Mouse (Mus musculus) neutrophil, adult 5-6 weeks (primary cell): Measurements from ENCODE around the gene Adcyap1r1. TPM values are rescaled to one million over a fixed set of nuclear protein-coding genes. Genes with fewer than 3 reads are reported as not detected.

ENCODE experiments used
- ATAC-seq: fragments of 151-379, 151-347 bp; 2 replicates; pipeline ENCODE4 v1.8.0; 2017; ENCODE audit warnings: mild to moderate bottlenecking, moderate TSS enrichment; ENCODE audit not compliant: insufficient number of reproducible peaks, poor library complexity, low FRiP score, severe bottlenecking; ENCODE audit errors: extremely low read depth
- total RNA-seq: library from RNA; stranded (forward); fragments of 200-1000 nt; gene quantifications from 2 replicates; pipeline ENCODE4 v1.2.3, GENCODE M21; 2017

Adcyap1r1 gene
- total RNA-seq, 1 experiment from 2014 or later, result not detected

DNA sequence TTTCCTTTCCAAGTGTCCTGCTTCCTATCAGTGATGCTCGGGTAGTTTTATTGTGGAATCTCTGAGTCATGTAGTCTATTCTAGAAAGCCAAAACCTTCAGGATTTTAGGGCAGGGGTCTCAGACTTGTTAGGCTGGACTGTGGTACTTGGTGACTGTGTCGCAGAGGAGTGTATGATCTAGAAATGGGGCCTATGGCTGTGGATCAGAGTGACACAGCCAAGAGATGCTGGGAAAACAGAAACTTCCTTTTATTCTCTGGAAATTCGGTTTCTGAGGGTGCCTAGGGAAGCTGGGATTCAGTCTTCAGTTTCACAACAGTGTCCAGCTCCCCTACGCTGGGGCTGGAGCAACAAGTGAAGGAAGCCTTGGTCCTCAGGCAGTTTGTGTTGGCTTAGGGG, 7.1 kb upstream of the Adcyap1r1 start:
- ATAC-seq, result no peak

DNA sequence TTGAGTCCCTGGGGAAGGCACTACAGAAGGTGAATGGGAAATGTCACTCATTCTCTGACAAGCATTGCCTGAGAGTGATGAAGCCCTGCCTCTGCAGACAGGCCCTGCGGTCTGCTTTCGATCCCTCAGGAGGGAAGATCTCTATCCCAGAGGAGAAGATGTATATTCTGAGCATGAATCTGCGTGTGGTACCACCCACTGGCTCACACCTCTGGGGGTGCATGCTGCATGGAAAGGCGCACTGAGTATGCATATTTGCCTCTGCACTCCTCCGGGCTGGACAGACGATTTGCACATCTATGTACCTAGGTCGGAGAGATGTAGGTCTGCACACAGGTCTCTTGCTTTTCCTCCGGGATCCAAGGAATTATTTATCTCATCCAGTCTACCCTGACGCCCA, 3.6 kb upstream of the Adcyap1r1 start:
- ATAC-seq, result no peak

DNA sequence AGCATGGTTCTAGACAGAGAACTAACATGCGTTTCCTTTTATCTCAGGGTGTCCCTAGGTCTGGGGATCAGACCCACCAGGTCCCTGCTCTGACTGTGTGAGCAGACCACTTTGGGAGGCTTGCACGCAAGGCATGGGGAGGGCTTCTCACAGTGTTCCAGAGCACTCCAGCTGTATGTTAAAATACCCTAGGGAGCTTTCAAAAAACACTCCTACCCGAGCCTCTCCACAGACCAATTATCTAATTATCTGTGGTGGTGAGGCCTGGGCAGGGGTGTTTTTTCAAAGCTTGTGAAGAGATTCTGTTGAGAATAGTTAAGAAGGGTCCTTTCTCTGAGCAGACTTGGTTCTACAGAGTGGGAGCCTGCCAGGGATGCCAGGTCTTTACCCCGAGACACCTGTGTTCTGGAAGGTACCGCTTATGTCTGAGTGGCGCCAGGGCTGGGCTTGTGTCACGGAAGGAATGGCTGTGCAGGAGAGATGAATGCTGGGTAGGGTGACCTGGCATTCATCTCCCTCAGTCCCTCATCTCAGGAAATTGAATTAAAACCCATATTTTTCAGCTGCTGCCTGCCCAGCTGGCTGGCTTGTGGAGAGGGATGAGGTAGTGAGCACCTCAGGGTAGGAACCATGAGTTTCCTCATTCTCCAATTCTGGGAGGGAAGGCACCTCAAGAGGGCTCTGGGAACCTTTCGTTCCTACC, 2.7 kb upstream of the Adcyap1r1 start:
- no peak for ATAC-seq

DNA sequence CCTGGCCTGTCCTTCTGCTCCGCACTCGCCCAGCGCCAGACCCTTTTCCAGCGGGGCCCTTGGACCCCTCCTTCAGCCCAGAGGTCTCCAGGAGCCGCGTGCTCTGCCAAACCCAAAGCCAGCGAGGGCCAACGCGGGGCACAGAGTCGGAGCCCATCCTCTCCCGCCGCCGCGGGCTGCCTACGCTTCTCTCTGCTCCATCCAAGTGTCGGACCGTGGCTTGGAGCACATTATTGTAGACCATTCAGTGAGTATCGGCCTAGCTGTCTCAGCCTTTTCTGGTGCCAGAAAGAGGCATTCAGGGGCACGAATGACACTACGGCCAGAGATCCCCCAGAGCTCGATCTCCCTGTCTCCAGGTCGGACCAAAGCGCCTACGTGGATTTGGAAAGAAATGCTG, 603 bp downstream of the Adcyap1r1 start:
- no peak for ATAC-seq

DNA sequence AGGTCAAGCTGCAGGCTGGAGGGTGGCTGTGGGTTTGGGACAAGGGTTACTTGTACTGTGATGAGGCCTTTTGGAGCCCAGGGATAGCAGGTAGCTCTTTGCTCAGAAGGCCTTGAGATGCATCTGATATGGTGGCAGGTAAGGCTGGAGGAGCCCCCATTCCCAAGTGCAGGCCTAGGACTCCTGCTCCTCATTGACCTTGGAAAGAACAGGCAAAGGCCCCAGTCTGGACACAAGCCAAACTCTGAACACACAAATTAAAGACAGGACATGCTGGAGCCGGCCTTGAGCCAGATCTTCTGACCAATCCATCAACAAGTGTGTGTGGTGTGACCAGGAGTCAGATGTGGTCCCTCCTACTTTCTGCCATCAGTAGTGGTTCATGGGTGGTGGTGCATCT, 1.8 kb downstream of the Adcyap1r1 start:
- no peak for ATAC-seq

DNA sequence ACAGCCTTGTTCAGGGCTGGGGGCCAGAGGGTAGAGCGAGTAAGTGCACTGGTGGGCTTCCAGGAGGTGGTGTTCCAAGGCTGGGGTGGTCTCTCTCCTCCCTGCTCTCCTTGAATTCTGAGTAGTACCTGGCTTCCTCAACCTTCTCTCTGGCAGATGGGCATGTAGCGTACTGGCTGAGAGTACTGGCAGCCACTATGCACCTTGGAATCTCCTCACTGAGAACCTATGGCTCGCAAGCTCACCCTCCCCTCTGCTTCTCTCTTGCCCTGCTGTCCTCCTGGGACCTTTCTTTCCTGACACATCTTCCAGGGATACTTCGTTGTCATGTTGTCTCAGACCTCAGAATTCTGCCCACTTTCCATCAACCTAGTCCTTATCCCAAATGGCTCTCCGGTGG, 3.9 kb downstream of the Adcyap1r1 start:
- ATAC-seq, result no peak

DNA sequence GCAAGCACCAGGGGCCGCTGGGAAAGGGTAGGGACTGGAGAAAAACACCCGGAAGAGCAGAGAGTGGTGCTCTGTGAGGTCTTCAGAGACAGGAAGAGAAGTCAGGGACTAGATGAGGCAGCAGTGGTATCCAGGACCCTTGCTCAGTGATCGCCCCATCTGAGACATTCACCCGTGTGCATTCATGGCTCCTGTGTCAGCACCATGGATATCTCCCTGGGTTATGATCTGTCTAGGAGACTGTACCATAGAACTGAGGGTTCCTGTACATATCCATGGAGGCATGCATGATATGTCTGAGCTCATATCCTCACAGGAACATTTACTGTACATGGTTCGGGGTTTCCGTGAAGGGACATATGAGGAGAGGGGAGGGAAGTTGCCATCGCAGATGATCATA, 5.9 kb downstream of the Adcyap1r1 start:
- ATAC-seq, result no peak

DNA sequence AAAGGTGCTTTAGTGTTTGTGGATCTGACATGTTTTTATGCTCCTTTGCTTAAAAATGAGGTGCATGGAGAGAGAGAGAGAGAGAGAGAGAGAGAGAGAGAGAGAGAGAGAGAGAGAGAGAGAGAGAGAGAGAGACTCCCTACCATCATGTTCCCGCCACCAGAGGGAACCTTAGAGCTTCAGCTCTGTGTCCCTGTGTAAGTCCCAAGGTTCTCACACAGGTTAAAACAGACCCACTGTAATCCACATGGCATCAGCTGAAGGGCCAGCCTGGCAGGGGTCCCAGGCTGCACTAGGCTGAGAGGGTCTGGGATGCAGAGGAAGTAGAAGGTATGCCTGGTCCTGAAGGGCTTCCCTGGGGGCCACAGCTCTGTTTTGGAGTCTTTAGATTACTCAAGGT, 6.4 kb downstream of the Adcyap1r1 start:
- ATAC-seq, result no peak

DNA sequence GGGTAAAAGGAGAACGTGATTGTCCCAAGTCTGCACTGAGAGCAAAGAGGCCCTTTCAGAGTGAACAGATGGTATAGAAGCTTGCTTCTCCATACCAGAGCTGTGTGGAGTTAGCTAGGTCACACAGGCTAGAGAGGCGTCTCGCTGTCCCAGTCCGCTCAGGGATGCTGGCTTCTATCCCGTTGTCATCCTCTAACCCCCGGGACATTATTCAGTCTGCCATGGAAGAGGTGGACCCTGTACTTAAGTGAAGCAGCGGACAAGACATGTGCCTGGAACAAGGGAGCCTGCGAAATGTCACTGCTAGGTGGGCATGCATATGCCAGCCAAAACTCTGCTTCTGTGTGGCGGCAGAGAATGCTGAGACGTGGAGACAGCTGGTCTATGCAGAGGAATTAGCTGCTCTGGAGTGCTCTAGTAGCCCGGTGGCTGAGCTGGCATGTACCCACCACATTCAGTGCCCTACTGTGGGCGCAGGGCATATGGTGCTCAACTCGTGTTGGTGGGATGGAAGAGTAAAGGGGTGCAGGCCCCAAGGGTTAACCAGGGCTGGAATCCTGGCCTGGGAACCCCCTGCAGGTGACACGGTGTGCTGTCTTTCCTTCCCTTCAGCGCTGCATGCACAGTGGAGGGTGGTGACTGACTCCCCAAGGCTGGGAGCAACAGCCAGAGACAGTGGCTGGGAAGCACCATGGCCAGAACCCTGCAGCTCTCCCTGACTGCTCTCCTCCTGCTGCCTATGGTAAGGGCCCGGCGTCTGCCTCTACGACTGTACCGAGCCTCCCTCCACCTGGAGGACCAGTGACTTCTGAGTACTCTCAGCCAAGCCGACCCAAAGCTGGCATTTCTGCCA, 8.0 kb downstream of the Adcyap1r1 start:
- ATAC-seq, result no peak

DNA sequence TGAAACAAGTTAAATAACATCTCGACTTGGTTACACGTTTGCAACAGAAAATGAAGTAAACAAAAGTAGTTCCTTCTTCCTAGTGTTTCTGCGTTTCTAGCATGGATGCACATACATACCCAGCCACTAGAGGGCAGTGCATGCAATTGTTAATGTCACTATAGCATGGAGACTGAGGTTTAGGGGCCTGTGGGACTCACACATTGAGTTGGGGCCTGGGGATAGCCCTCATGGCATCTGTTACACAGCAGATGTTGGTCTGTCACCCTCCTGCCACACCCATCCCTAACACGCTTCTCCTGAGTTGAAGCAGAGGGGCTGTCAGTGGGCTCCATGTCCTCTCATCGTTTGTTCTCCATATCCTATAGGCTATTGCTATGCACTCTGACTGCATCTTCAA, 9.4 kb downstream of the Adcyap1r1 start:
- no peak for ATAC-seq

DNA sequence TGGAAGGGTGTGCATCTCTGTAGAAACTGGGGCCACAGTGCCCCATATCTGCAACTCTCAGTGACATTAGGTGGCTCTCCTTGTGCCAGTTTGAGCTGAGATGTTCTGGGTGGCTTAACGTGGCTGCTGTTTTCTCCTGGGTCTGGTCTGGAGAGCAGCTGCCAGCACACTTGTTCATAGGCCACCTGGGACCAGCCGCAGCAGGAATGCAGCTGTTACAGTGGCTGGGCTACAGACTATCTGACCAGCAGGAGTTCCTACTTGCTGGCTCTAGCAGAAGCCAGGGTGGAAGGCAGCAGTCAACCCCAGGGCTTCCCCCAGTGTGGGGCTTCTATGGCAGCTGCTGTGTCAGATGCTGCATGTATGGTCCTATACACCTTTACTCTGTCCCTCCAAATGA, 9.9 kb downstream of the Adcyap1r1 start:
- no peak for ATAC-seq

DNA sequence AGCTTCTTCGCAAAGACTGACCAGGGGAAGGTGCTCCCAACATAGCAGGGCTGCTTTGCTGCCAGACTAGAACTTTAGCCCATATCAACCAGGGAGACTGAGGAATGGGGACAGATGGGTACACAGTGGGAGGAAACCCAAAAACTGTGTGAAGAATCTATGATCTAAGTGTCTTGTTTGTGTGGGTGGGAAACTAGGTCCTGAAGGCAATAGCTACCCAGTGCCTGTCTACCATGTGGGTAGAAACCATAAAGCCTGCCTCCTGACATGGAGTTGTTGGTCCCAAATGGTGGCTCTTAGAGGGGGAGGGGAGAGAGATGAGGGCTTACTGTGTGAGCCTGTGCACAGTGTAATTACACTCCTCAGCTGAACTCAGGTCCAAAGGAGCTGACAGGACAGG, 10.6 kb downstream of the Adcyap1r1 start:
- ATAC-seq, result no peak

DNA sequence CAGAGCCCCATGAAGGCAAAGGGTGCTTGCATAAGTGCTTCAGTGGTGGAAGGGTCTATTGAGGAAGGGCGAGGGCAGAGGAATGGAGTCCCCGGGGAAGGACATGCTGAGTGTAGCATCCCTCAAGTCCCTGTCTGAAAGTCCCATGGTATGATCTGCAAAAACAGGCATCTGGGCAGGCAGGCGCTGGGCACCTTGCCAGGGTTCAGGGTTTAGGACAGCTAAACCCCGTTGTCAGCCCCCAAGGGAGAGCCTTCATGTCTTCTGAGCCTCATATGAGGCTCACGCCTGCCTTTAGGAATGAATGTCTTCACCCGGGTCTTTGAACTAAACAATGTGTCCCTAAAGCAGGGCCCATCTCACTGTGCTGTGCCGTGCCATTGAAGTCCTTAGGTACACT, 12.2 kb downstream of the Adcyap1r1 start:
- no peak for ATAC-seq

DNA sequence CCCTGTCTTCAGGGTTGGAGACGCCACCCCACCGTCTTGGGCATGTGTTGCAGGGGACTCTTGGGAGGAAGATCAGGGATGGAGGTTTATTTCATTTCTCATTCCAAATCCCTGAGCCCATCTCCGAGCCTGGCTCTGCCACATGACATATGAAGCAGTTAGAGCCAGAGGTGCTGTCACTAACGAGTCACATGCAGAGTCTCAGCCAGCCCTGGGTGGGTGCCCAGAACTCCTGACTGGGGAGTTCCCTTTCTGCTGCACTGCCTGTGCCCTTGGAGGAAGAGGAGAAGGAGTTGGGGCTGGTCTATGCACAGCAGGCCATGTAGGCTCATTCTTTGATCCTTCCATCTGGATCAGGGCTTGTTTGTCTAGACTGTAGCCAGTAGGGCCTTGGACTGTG, 13.5 kb downstream of the Adcyap1r1 start:
- no peak for ATAC-seq

DNA sequence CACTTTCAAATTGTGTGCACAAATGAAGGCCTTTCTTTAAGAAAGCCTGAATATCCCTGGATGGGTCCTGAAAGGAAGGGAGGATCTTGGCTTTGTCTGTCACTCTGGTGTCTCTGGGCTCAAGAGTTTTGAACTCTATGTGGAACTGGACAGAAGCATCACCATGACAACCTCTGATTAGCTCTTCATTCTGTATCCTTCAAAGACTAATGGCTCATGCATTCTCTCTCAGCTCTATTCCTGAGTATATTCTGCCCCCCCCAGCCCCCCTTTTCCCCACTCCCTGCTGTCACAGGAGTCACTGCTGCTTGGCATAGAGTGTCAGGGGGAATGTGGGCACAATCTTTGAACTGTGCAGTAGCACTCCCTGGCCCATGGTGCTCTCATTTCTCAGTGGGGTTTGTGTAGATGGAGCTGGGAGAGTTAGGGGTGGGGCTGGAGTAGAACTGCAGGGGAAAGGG, 14.6 kb downstream of the Adcyap1r1 start:
- no peak for ATAC-seq

DNA sequence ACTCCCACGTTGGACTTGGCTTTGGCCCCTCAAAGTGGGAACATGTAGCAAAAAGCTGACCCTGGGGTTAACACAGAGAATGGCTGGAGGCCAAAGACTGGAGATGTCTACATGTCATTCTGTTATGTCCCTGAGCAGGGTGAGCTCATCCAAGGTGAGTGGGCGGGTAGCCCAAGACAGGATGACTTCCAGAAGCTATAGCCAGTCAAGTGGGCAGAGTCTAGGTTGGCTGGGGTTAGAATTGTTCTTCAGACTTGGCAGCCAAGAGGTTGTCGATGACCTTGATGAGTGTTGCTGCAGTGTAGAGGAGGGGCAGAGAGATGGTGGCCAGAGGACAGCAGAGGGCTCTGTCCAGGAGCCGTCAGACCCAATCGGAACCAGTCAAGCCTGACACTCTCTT, 18.9 kb downstream of the Adcyap1r1 start:
- ATAC-seq, result no peak

DNA sequence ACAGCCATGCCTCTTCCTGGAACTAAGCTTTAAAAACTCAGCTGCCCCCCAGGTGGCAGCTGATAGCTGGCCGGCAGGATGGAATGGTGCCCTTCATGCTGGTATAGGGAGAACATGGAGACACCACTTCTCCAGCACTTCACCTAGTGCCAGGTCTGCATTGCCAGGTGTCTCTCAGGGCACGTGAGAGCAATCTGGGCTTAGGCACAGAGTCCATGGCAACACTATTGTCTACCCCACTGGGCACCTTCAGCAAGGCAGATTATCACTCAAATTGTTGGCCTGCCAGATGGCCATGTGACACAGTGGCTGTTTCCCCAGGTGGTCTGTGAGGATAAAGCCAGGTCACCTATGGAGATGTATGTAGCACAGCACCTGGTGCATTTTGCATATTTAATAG, 20.6 kb downstream of the Adcyap1r1 start:
- ATAC-seq, result no peak

DNA sequence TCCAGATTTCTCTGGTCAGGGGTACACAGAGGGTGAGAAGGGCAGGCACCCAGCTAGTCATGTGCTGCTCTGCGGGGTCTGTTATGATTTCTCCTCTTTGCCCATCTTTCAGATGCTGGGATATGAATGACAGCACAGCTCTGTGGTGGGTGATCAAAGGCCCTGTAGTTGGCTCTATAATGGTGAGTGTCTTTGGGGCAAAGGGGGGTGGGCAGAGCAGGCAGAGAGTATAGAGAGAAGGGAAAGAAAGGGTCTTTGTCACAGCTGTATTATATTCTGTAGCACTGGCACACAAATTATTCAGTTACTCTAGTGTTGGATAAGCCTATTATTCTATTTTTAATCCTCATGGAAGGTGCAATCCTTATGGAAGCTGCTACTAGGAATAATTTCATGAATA, 29.2 kb downstream of the Adcyap1r1 start:
- ATAC-seq, result no peak

DNA sequence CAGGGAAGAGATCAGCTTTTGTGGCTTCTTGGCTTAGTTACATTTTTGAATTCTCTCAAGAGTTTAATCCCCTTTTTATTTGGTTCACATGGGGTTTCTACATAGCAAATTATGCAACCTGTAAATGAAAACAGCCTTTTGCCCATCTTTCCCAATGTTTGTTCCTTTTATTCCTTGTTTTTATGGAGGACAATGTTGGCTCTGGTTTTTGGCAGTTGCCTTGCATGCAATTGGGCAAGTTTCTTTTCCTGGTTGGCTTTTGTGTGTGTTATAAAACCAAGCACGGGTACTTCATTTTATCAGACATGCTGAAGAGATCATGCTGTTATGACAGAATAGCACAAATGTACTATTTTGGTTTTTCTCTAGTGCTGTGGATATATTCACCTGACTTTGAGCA, 30.7 kb downstream of the Adcyap1r1 start:
- no peak for ATAC-seq

DNA sequence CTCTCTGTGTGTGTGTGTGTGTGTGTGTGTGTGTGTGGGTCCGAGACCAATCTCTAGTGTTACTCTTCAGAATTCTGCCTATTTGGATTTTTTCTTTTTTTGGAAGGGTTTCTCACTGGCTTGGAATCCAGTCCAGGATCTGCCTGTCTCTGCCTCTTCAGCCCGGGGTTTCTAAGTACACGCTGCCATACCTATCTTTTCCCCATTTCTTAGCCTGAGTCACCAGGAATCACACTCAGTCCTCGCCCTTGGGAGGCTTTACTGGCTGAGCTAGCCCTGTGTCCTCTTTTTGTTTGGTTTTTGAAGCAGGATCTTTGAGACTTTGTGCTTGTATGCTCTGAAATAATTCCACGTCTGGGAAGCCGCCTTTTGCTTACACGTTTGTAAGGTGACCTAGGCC, 31.6 kb downstream of the Adcyap1r1 start:
- ATAC-seq, result no peak
